Mouse (Mus musculus) embryonic facial prominence, embryonic 13.5 days (tissue): ENCODE results near the gene Gast. TPM values are rescaled to one million over a fixed set of nuclear protein-coding genes. Genes with fewer than 3 reads are reported as not detected.
"Not testable (repeated sequence)": the region's sequence is repeated elsewhere in the genome, so short reads cannot be mapped to it uniquely, and the experiment has no call there.

ENCODE experiments used
- ATAC-seq: fragments of 200-750 bp; cut with Nextera tagmentation; 2 replicates; pipeline ENCODE4 v1.8.0; 2017; ENCODE audit warnings: low read depth; ENCODE audit not compliant: insufficient number of reproducible peaks, insufficient read depth, low FRiP score, low TSS enrichment
- H3K27ac ChIP-seq: fragments of 300-500 bp; sonication (generic); 2 replicates; pipeline ENCODE4 v1.5.1; 2015; ENCODE audit warnings: moderate library complexity, mild to moderate bottlenecking, inconsistent platforms
- H3K27me3 ChIP-seq: fragments of 300-500 bp; sonication (generic); 2 replicates; pipeline ENCODE4 v1.6.1; 2015; ENCODE audit warnings: mild to moderate bottlenecking, inconsistent platforms
- H3K36me3 ChIP-seq: fragments of 300-500 bp; sonication (generic); 2 replicates; pipeline ENCODE4 v1.6.1; 2015; ENCODE audit warnings: mild to moderate bottlenecking, inconsistent platforms
- H3K4me1 ChIP-seq: fragments of 300-500 bp; sonication (generic); 2 replicates; pipeline ENCODE4 v1.6.1; 2015; ENCODE audit warnings: inconsistent platforms
- H3K4me2 ChIP-seq: fragments of 300-500 bp; sonication (generic); 2 replicates; pipeline ENCODE4 v1.6.1; 2015; ENCODE audit warnings: moderate library complexity, mild to moderate bottlenecking, inconsistent platforms
- H3K4me3 ChIP-seq: fragments of 300-500 bp; sonication (generic); 2 replicates; pipeline ENCODE4 v1.5.1; 2015; ENCODE audit warnings: mild to moderate bottlenecking, inconsistent platforms
- H3K9ac ChIP-seq: fragments of 300-500 bp; sonication (generic); 2 replicates; pipeline ENCODE4 v1.6.1; 2015; ENCODE audit warnings: mild to moderate bottlenecking, inconsistent platforms
- H3K9me3 ChIP-seq: fragments of 300-500 bp; sonication (generic); 2 replicates; pipeline ENCODE4 v1.6.1; 2016; ENCODE audit warnings: inconsistent platforms
- WGBS: fragments of 180-500 bp; shearing (Covaris S2); methylation state at CpG from one replicate; pipeline ENCODE4 v1.1.7; 2015; ENCODE audit warnings: mixed read lengths; 5-methylcytosine and 5-hydroxymethylcytosine counted together
- polyA plus RNA-seq: library from polyadenylated mRNA; unstranded; fragments of >200 nt; fragmentation: Nextera tagmentation; extraction: Ambion mirVana; gene quantifications from 2 replicates; pipeline ENCODE4 v1.2.1, GENCODE M21; 2015

The Gast gene
- polyA plus RNA-seq, 1 experiment from 2014 or later: 1.2 TPM

GRCm38 (mm10) chr11:100352076-100352857, 18.1 kb downstream of the Gast start:
- 29% methylated on average over 10 of the region's 10 CpGs for WGBS
- no peak overlapping the region for H3K4me2 ChIP-seq
- peaks cover 36% of the 10 kb centered on the region for H3K4me1 ChIP-seq
- H3K9me3 ChIP-seq: no peaks in the 10 kb centered on the region
- H3K36me3 ChIP-seq: no peaks in the 10 kb centered on the region
- no peak overlapping the region for H3K4me3 ChIP-seq
- H3K9ac ChIP-seq: peak overlapping the region; percentile 40; the same call in 1 of the 2 replicates
- peaks cover 48% of the 10 kb centered on the region for H3K27me3 ChIP-seq
- no peak overlapping the region for H3K27ac ChIP-seq
- ATAC-seq: no peak

GRCm38 (mm10) chr11:100355151-100355951, 21.1 kb downstream of the Gast start:
- Histone ChIP-seq H3K9me3 (no peaks in the 10 kb centered on the region), H3K27ac (no peak overlapping the region), H3K9ac (peak overlapping the region; percentile 67), H3K36me3 (no peaks in the 10 kb centered on the region), H3K4me3 (peak overlapping the region; percentile 60), H3K4me1 (peaks cover 30% of the 10 kb centered on the region), H3K4me2 (peak overlapping the region; percentile 97), H3K27me3 (peaks cover 77% of the 10 kb centered on the region)
- WGBS: under 1% methylated on average over 54 of the region's 54 CpGs
- peak; percentile 15; the same call in 1 of the 2 replicates for ATAC-seq

DNA sequence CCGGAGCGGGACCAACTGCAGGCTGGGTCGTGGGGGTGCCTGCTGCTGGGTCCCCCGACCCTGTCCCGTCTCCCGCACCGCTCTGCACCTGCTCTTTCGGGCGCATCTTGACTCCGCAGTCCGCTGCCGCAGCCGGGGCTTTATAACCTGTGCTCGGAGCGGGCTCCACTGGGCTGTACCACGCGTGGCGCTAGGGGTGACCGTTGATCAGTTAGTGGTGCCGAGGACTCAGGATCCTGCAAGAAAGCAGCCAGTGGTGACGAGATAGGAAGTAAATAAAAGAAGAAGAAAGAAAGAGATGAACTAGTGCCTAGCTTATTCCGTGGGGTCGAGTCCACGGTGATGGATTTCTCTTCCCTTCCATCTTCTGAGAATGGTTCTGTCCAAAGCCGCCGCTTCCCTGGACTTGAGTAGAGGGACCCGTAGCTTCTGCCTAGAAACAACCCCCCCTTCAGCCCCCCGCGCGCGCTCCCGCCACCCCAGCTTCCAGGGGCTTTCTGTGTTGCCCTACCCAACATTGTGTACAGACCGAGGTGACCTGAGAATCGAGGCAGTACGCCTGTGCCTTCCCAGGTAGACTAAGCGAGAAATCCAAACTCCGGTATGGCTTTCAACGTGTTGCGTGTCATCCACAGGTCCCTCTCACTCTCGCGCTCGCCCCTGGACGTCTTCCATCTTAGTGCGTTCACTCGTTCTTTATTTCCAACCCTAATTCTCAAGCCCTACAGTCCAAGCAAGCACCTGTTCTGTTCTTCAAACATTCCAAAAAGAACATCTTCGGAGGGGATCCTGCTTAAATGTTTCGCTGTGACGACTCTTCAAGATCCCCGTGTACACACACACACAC, 22.0 kb downstream of the Gast start, which contains the start of gene Hap1:
Hap1 (minus strand) TSS at position 157 of the 847 bp plus-strand sequence.
- H3K27ac ChIP-seq: no peak within 1 kb of the TSS
- WGBS: 2% methylated on average over 49 of the region's 49 CpGs
- ATAC-seq: no peak
- peak within 1 kb of the TSS; percentile 97 for H3K4me2 ChIP-seq
- peaks cover 30% of the 10 kb centered on the region for H3K4me1 ChIP-seq
- peak within 1 kb of the TSS; percentile 60 for H3K4me3 ChIP-seq
- peak within 1 kb of the TSS; percentile 67 for H3K9ac ChIP-seq
- H3K27me3 ChIP-seq: peaks cover 80% of the 10 kb centered on the region
- H3K36me3 ChIP-seq: no peaks in the 10 kb centered on the region
- H3K9me3 ChIP-seq: no peaks in the 10 kb centered on the region

- peak overlapping the region; percentile 60 for H3K4me3 ChIP-seq
- peak overlapping the region; percentile 97 for H3K4me2 ChIP-seq
- peaks cover 80% of the 10 kb centered on the region for H3K27me3 ChIP-seq
- ATAC-seq: no peak
- H3K9ac ChIP-seq: no peak overlapping the region
- H3K27ac ChIP-seq: no peak overlapping the region
- H3K36me3 ChIP-seq: no peaks in the 10 kb centered on the region
- WGBS: 23% methylated on average over 9 of the region's 9 CpGs
- H3K9me3 ChIP-seq: no peaks in the 10 kb centered on the region
- H3K4me1 ChIP-seq: peaks cover 30% of the 10 kb centered on the region
Measured at GRCm38 (mm10) chr11:100356819-100357211, 22.6 kb downstream of the Gast start.

DNA sequence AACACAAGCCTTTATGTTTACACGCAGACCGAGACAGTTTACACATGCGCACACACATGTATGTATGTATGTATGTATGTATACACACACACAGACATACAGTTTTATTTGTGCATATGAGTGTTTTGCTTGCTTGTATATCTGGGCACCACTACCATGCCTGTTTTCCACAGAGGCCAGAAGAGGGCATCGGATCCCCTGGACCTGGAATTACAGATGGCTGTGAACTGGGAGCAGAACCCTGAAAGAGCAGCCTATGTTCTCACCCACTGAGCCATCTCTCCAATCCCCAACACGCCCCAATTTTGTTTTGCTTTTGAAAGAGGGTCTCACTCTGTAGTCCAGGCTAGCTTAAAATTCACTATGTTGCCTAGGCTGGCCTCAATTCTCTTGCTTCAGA, 23.2 kb downstream of the Gast start:
- peaks cover 24% of the 10 kb centered on the region for H3K4me1 ChIP-seq
- H3K4me3 ChIP-seq: no peak overlapping the region
- H3K9ac ChIP-seq: no peak overlapping the region
- H3K27ac ChIP-seq: no peak overlapping the region
- ATAC-seq: no peak
- 56% methylated on average over 5 of the region's 5 CpGs for WGBS
- peaks cover 80% of the 10 kb centered on the region for H3K27me3 ChIP-seq
- no peaks in the 10 kb centered on the region for H3K36me3 ChIP-seq
- H3K9me3 ChIP-seq: no peaks in the 10 kb centered on the region
- H3K4me2 ChIP-seq: no peak overlapping the region

- no peak for ATAC-seq
- Histone ChIP-seq H3K27ac (no peak overlapping the region), H3K4me3 (no peak overlapping the region), H3K4me2 (no peak overlapping the region), H3K27me3 (peaks cover 53% of the 10 kb centered on the region), H3K9me3 (no peaks in the 10 kb centered on the region), H3K36me3 (no peaks in the 10 kb centered on the region), H3K4me1 (peaks cover 22% of the 10 kb centered on the region), H3K9ac (no peak overlapping the region)
- WGBS: 84% methylated on average over 6 of the region's 6 CpGs
Measured at GRCm38 (mm10) chr11:100360175-100360574, 26.0 kb downstream of the Gast start.

DNA sequence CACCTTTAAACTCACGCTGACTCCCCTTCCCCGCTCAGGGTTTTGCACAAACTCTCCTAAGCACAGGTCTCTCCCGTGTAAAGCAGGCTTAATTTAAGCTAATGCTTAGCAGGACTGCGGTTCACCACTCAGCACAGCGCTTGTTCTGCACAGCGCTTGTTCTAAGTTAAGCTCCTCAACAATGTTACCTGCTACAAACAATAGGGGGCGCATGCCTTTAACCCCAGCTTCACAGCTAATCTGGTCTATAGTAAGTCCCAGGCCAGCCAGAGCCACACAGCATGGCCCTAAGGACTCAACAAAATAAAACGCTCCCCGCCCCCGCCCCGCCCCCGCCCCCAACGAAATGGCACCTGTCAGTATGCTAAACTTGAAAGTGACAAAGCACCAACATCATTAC, 26.9 kb downstream of the Gast start:
- H3K9ac ChIP-seq, H3K36me3 ChIP-seq, H3K4me2 ChIP-seq, H3K4me3 ChIP-seq, H3K9me3 ChIP-seq, ATAC-seq, H3K27ac ChIP-seq: not testable (repeated sequence)
- H3K4me1 ChIP-seq: peaks cover 13% of the 10 kb centered on the region
- no CpG with 5 or more reads among the region's 13 CpGs for WGBS
- peaks cover 45% of the 10 kb centered on the region for H3K27me3 ChIP-seq

- no peak overlapping the region for H3K9ac ChIP-seq
- no peak overlapping the region for H3K4me2 ChIP-seq
- no peaks in the 10 kb centered on the region for H3K36me3 ChIP-seq
- WGBS: 12% methylated on average over 8 of the region's 8 CpGs
- H3K4me3 ChIP-seq: no peak overlapping the region
- H3K9me3 ChIP-seq: no peaks in the 10 kb centered on the region
- ATAC-seq: no peak
- H3K27ac ChIP-seq: no peak overlapping the region
- peaks cover 6% of the 10 kb centered on the region; the same call in 1 of the 2 replicates for H3K4me1 ChIP-seq
- H3K27me3 ChIP-seq: peaks cover 31% of the 10 kb centered on the region
Measured at GRCm38 (mm10) chr11:100362209-100362978, 28.2 kb downstream of the Gast start.

- 12% methylated on average over 12 of the region's 12 CpGs for WGBS
Measured at GRCm38 (mm10) chr11:100362979-100363562, 28.9 kb downstream of the Gast start.

DNA sequence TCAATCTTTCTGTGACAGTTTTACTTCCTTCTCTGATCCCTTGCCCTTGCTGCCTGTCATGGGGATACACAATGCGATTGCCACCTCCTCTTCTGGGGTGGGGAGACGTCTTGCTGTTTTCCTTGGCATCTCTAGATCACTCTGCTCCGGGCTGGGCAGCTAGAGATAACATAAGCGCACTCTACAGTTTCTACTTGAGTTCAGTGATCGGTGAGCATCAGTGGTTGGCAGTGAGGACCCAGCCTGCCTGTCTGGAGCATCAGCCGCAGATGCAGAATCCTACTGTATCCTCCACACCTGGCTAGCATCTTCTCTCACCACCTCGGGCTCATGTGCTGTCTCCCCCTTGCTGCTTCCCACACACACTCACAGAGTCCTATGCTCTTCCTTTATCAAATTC, 34.9 kb downstream of the Gast start:
- no peak overlapping the region for H3K4me2 ChIP-seq
- ATAC-seq: no peak
- no peak overlapping the region for H3K9ac ChIP-seq
- no peaks in the 10 kb centered on the region for H3K27me3 ChIP-seq
- H3K9me3 ChIP-seq: no peaks in the 10 kb centered on the region
- H3K4me1 ChIP-seq: no peaks in the 10 kb centered on the region
- H3K27ac ChIP-seq: no peak overlapping the region
- peaks cover 52% of the 10 kb centered on the region for H3K36me3 ChIP-seq
- 82% methylated on average over 7 of the region's 7 CpGs for WGBS
- no peak overlapping the region for H3K4me3 ChIP-seq

More at GRCm38 (mm10) chr11:100362979-100363562, 28.9 kb downstream of the Gast start:
- Histone ChIP-seq H3K4me1 (peaks cover 6% of the 10 kb centered on the region; the same call in 1 of the 2 replicates), H3K27me3 (peaks cover 26% of the 10 kb centered on the region), H3K4me2 (peak overlapping the region; percentile 3; the same call in 1 of the 2 replicates), H3K9me3 (no peaks in the 10 kb centered on the region), H3K36me3 (no peaks in the 10 kb centered on the region), H3K27ac (no peak overlapping the region), H3K9ac (no peak overlapping the region), H3K4me3 (no peak overlapping the region)
- no peak for ATAC-seq
